Comparison of ENCODE assay signal across 8 mouse cellular contexts in the genomic region with DNA sequence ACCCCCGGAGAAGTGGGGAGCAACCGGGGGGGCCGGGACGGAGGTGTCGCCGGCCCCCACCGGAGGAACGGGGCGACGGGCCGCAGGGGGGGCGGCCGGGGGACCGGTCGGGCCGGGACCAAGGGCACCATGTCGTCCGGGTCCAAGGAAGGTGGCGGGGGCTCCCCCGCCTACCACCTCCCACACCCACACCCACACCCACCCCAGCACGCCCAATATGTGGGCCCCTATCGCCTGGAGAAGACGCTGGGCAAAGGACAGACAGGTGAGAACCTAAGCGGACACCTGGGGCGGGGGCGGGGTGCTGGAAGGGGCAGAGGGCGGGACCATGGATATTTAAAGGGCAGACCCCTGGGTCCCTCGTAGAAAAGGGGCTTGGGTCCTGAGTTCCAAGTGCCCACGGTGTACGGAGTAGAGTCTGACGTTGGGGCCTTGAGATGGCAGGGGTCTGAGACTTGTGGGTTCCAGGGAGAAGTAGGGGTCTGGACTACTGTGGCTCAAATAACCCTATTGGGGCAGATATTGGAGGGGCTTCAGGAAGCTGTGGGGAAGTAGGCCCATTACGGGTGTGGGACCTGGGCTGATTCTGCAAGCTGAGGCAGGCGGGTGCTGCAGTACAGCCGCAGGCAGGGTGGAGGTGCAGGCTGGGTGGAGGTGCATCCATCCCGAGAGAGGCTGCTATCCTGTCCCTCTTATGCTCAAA. TPM values are rescaled to one million over a fixed set of nuclear protein-coding genes. Genes with fewer than 3 reads are reported as not detected.
DNase-seq lines count a peak whose midpoint lies in the region; ATAC-seq and TF ChIP-seq lines count a peak whose summit lies in the region.

No protein-coding gene starts in this region.

- ATAC-seq in forebrain, embryonic 11.5 days (replicated peaks; ENCODE audit: low FRiP score), result peak; percentile 74
- ATAC-seq in limb, embryonic 12.5 days (ENCODE audit: insufficient number of reproducible peaks, insufficient read depth, low FRiP score, low TSS enrichment, low read depth), result peak; percentile 61; the same call in 1 of the 2 replicates

- H3K4me3 ChIP-seq in kidney, adult 2 months (ENCODE audit: insufficient read depth, low read depth, low read length), result peak overlapping the region; percentile 50; the same call in 1 of the 2 replicates
- H3K4me3 ChIP-seq in forebrain, embryonic 11.5 days (ENCODE audit: low read depth, low read length), result peak overlapping the region; percentile 99
- H3K4me3 ChIP-seq in limb, embryonic 12.5 days (replicated peaks), result peak overlapping the region; percentile 99

- H3K36me3 ChIP-seq in kidney, adult 2 months (ENCODE audit: control insufficient read depth, insufficient read depth, low read length), result no peaks in the 10 kb centered on the region
- H3K36me3 ChIP-seq in forebrain, embryonic 11.5 days (ENCODE audit: control insufficient read depth, insufficient read depth, low read length), result peaks cover 2% of the 10 kb centered on the region; the same call in 1 of the 2 replicates
- peaks cover 37% of the 10 kb centered on the region for H3K36me3 ChIP-seq in limb, embryonic 12.5 days

- peak overlapping the region; percentile 85 for H3K4me2 ChIP-seq in forebrain, embryonic 11.5 days (ENCODE audit: low read depth, low read length, severe bottlenecking)
- H3K4me2 ChIP-seq in limb, embryonic 12.5 days, result peak overlapping the region; percentile 84

- WGBS in kidney, adult 2 months, result 16% methylated on average over 28 of the region's 35 CpGs
- 6% methylated on average over 17 of the region's 35 CpGs for WGBS in forebrain, embryonic 11.5 days
- 4% methylated on average over 32 of the region's 35 CpGs for WGBS in limb, embryonic 12.5 days

- TF ChIP-seq POLR2A in kidney, adult 2 months (IDR thresholded peaks at IDR 0.05; ENCODE audit: low read depth, low read length), result no peak

- no peaks in the 10 kb centered on the region for H3K9me3 ChIP-seq in forebrain, embryonic 11.5 days (ENCODE audit: control insufficient read depth, low read length)
- H3K9me3 ChIP-seq in limb, embryonic 12.5 days, result no peaks in the 10 kb centered on the region

- no peak overlapping the region for H3K27ac ChIP-seq in kidney, adult 2 months (ENCODE audit: insufficient read depth, low read depth, low read length)
- H3K27ac ChIP-seq in forebrain, embryonic 11.5 days (ENCODE audit: low read depth, low read length), result peak overlapping the region; percentile 92
- H3K27ac ChIP-seq in limb, embryonic 12.5 days, result peak overlapping the region; percentile 96

- DNase-seq in kidney, adult 2 months, result no peak
- DNase-seq in kidney, adult 9 months, result no peak
- peak; percentile 62 for DNase-seq in brain, adult 2 months (ENCODE audit: low read depth, low spot score)
- DNase-seq in forebrain, embryonic 11.5 days (ENCODE audit: low spot score), result peak; percentile 61
- DNase-seq in retina, postnatal 1 day, result peak; percentile 31
- DNase-seq in ovary, adult 18-20 months (ENCODE audit: low spot score), result no peak
- DNase-seq in spleen, adult 18-20 months, result no peak

- TF ChIP-seq CTCF in kidney, adult 2 months (conservative IDR thresholded peaks at IDR 0.05; ENCODE audit: insufficient read depth, insufficient read length, low read depth, low read length), result no peak

- no peaks in the 10 kb centered on the region for H3K27me3 ChIP-seq in kidney, adult 2 months (replicated peaks; ENCODE audit: control insufficient read depth, insufficient read depth, low read length)
- H3K27me3 ChIP-seq in forebrain, embryonic 11.5 days (ENCODE audit: control insufficient read depth, insufficient read depth, low read length), result no peaks in the 10 kb centered on the region
- no peaks in the 10 kb centered on the region for H3K27me3 ChIP-seq in limb, embryonic 12.5 days

- peak overlapping the region; percentile 100 for H3K9ac ChIP-seq in forebrain, embryonic 11.5 days (ENCODE audit: low read length)
- H3K9ac ChIP-seq in limb, embryonic 12.5 days (replicated peaks), result peak overlapping the region; percentile 100

- no peaks in the 10 kb centered on the region for H3K4me1 ChIP-seq in kidney, adult 2 months (ENCODE audit: control insufficient read depth, insufficient read depth, low read length)
- peaks cover 4% of the 10 kb centered on the region; the same call in 1 of the 2 replicates for H3K4me1 ChIP-seq in forebrain, embryonic 11.5 days (replicated peaks; ENCODE audit: control insufficient read depth, insufficient read depth, low read length)
- H3K4me1 ChIP-seq in limb, embryonic 12.5 days (replicated peaks), result peaks cover 8% of the 10 kb centered on the region

RNA-seq across cellular contexts. Expression of gene Brsk1, which starts 0.7 kb away (rescaled TPM):
- polyA plus RNA-seq in kidney, adult 2 months (2012; rRNA removed), result 1.7 and 2.3 TPM in 2 replicates
- polyA plus RNA-seq in forebrain, embryonic 11.5 days (2014; fragmentation: Nextera tagmentation; extraction: Ambion mirVana), result 2.8 and 3.1 TPM in 2 replicates
- 2.4 and 3.6 TPM in 2 replicates for polyA plus RNA-seq in limb, embryonic 12.5 days (2016; fragmentation: Nextera tagmentation; extraction: Ambion mirVana)

RNA-seq across cellular contexts. Expression of gene Hspbp1, which starts 6.2 kb away (rescaled TPM):
- 36.6 and 39.4 TPM in 2 replicates for polyA plus RNA-seq in kidney, adult 2 months (2012; rRNA removed)
- 115 TPM in 2 replicates for polyA plus RNA-seq in forebrain, embryonic 11.5 days (2014; fragmentation: Nextera tagmentation; extraction: Ambion mirVana)
- 107 and 111 TPM in 2 replicates for polyA plus RNA-seq in limb, embryonic 12.5 days (2016; fragmentation: Nextera tagmentation; extraction: Ambion mirVana)

RNA-seq across cellular contexts. Expression of gene Ppp6r1, which starts 32.3 kb away (rescaled TPM):
- 103 and 109 TPM in 2 replicates for polyA plus RNA-seq in kidney, adult 2 months (2012; rRNA removed)
- polyA plus RNA-seq in forebrain, embryonic 11.5 days (2014; fragmentation: Nextera tagmentation; extraction: Ambion mirVana), result 6.6 and 7.1 TPM in 2 replicates
- 10.6 and 14.8 TPM in 2 replicates for polyA plus RNA-seq in limb, embryonic 12.5 days (2016; fragmentation: Nextera tagmentation; extraction: Ambion mirVana)

RNA-seq across cellular contexts. Expression of gene Tmem150b, which starts 33.9 kb away (rescaled TPM):
- polyA plus RNA-seq in kidney, adult 2 months (2012; rRNA removed), result 0.57 and 0.59 TPM in 2 replicates
- 0.13 and 0.19 TPM in 2 replicates for polyA plus RNA-seq in forebrain, embryonic 11.5 days (2014; fragmentation: Nextera tagmentation; extraction: Ambion mirVana)
- polyA plus RNA-seq in limb, embryonic 12.5 days (2016; fragmentation: Nextera tagmentation; extraction: Ambion mirVana), result 0.13 and 0.26 TPM in 2 replicates

RNA-seq across cellular contexts. Expression of gene Kmt5c, which starts 48.8 kb away (rescaled TPM):
- polyA plus RNA-seq in kidney, adult 2 months (2012; rRNA removed), result 83.2 and 101 TPM in 2 replicates
- polyA plus RNA-seq in forebrain, embryonic 11.5 days (2014; fragmentation: Nextera tagmentation; extraction: Ambion mirVana), result 88.1 and 89.4 TPM in 2 replicates
- polyA plus RNA-seq in limb, embryonic 12.5 days (2016; fragmentation: Nextera tagmentation; extraction: Ambion mirVana), result 67.3 and 73.3 TPM in 2 replicates

Comparison
In these comparisons a context has a peak if more than half of its experiments do, and no peak if none do; other contexts are left out.
1. DNase-seq: peak in brain, adult 2 months (single experiment), forebrain, embryonic 11.5 days (single experiment) and retina, postnatal 1 day (single experiment); none in kidney, adult 2 months (single experiment), kidney, adult 9 months (single experiment), ovary, adult 18-20 months (single experiment) and spleen, adult 18-20 months (0 of 2).
2. Peak in every context shown above with its lines, with median percentiles within 50 percentile points of each other: H3K4me3 ChIP-seq.